Mouse (Mus musculus): ENCODE results near the gene Ugt1a8.

The Ugt1a8 gene

DNA sequence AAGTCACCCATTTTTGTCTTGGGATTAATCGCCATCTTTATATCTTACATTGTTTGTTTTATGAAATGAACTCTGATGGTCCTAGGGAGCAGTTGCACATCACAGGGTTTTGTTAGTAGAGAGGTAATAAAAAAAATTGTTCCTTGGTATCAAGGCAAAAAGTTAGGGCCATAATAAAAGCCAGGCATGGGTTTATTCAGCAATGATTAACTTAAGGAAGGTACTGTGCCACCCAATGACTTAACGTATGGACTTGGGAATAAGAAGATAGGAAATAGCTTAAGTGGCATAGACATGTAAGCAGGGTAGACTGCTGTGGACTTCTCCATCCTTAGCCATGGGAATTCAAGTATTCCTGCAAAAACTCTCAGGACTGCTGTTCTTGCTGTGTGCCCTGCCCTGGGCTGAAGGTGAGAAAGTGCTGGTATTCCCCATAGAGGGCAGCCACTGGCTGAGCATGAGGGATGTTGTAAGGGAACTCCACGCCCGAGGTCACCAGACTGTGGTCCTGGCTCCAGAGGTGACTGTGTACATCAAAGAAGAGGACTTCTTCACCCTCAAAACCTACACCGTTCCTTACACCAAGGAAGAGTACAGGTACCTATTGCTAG, 98.8 kb downstream of the Ugt1a8 start:
- no peak for DNase-seq (ENCODE audit: low read depth, low spot score)

DNA sequence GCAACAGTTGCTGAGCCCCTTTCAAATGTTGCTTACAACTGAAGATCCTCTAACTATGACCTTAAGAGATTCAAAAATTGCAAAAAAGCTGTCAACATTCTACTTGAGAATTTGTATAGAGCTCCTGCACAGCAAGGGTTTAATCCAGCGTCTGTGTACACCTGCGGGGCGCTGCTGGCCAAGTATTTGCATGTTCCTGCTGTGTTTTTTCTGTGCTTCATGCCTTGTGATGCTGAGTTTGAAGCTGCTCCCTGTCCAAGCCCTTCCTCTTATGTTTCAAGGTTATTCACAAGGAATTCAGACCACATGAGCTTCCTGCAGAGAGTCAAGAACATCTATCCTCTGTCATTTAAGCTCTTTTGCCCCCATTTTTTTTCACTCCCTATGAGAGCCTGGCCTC, 104.5 kb downstream of the Ugt1a8 start:
- DNase-seq (ENCODE audit: low read depth, low spot score) = no peak

DNA sequence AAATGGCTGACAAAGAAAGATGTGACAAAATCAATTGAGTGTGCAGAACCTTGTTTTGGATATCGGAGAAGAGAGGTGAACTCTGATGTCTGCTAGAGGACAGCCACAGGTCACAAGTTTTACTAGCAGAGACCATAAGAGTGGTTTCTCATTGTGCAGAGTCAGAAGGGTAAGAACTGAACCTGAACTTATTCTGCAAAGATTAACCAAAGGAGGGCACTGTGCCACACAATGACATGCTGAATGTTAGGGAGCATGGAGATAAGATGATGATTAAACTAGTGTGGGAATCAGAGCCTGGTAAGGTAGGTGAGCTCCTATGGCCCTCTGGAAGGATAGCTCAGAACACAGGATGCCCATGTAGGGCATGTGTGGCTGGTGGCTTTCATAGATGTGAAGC, 108.1 kb downstream of the Ugt1a8 start:
- DNase-seq (ENCODE audit: low read depth, low spot score) = no peak

DNA sequence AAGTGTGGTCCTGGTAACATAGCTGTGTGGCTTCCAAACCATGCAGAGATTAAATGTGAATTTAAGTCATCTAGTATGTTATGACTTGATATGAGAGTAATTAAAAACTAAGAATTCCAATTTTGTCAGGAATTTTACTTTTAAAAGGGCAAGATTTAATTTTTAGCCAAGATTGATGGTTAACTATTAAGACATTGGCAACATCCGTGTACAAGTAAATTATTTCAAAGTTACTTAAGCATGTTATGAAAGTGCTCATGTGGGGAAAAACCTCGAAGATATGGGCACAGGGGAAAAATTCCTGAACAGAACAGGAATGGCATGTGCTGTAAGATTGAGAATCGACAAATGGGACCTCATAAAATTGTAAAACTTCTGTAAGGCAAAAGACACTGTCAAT, 109.8 kb downstream of the Ugt1a8 start:
- no peak for DNase-seq (ENCODE audit: low read depth, low spot score)

DNA sequence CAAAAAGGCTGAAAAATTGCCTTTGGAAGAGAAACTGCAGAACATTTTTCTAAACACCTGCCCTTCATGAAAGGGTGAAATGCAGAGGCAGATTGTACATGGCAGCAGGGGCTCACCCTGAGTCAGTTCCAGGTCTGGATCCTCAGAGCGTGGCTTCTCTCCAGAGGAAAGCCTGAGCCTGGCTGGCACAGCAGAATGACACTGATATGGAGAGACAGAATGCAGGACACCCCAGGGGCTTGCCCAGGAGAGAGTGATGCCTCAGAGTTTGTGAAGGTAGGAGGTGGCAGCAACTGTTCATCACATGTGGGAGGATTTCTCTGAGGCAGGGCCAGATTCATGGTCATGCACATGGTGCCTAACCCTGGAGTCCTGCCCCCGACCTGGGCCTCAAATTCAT, 112.4 kb downstream of the Ugt1a8 start:
- no peak for DNase-seq (ENCODE audit: low read depth, low spot score)

DNA sequence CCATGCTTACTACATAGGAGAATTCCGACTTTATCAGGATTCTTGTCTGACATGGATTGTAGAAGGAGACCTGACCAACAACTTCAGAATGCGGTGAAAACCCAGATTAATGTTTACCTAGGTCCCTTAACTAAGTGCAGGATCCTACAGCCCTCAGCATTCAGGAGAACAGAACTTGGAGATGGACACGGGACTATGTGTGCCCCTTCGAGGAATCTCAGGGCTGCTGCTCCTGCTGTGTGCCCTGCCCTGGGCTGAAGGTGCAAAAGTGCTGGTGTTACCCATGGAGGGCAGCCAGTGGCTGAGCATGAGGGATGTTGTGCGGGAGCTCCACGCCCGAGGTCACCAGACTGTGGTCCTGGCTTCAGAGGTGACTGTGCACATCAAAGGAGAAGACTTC, 112.8 kb downstream of the Ugt1a8 start, which contains the start of gene Ugt1a2:
Gene Ugt1a2, plus strand, starts transcription at position 146 of the 400 bp plus-strand sequence.
- no peak for DNase-seq (ENCODE audit: low read depth, low spot score)

DNA sequence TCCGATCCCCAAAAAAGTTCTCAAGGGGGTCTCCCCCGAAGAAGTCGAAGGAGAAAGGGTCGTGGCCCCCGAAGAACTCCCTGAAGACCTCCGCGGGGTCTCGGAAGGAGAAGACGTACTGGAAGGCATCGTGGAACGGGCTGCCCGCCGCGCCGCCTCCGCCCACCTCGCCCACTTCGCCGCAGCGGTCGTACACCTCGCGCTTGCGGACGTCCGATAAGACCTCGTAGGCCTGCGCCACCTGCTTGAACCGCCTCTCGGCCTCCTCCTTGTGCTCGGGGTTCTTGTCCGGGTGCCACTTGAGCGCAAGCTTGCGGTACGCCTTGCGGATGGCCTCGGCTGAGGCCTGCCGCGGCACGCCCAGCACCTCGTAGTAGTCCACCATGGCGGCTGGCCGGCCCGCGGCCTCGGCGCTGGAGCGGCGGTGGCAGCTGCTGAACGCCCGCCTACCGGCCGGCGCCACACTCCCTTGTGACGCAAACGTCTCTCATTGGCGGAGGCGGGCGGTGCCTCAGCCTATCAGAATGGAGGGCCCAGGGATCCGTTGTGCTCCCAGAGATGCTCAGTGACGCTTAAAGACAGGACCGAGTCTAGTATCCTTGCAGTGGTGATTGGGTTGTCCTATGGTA, 117.8 kb downstream of the Ugt1a8 start, which contains the start of gene Dnajb3:
Gene Dnajb3, minus strand, starts transcription at position 489 of the 629 bp plus-strand sequence.
- DNase-seq (ENCODE audit: low read depth, low spot score) = peak; percentile 80

DNA sequence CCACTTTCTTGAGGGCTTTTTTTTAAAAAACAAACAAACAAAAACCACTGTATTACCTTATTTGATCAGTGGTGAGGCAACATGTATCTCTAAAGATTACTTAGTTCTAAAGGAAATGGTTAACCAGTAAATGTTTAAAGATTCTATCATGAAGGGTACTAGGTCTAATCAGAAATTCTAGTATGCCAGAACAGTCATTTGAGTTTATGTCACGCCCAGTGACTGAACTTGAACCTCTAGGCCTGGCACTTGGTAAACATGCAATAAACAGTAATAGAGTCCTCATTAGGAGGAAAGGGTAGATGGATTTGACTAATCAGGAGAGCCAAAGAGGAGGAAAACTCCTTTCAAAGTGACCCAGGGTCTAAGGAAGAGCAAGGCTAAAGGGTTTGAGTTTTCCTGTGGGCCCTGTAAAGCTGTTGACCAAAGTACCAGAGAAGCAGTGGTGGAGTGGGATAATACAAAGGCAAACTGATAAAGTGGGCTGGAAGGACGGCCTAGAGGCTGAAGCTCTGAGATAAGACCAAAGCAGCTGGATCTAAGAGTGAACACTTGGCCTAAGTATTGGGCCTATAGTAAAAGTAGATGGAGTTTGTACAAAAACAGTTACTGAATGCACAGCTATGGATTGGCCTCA, 119.3 kb downstream of the Ugt1a8 start:
- DNase-seq (ENCODE audit: low read depth, low spot score) = no peak

DNA sequence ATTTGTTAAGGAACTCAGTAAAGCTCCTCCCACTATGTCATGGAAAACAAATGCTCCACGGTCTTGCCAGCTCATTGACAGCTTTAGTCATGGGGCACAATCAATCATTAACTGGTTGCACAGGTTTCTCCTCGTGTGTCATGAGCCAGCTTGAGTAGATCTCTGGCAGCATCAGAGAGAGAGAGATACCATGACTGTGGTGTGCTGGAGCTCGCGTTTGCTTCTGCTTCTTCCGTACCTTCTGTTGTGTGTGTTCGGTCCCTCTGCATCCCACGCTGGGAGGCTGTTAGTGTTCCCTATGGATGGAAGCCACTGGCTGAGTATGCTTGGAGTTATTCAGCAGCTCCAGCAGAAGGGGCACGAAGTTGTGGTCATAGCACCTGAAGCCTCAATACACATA, 124.2 kb downstream of the Ugt1a8 start, which contains the start of gene Ugt1a1:
Gene Ugt1a1, plus strand, starts transcription at position 148 of the 400 bp plus-strand sequence.
- no peak for DNase-seq (ENCODE audit: low read depth, low spot score)

DNA sequence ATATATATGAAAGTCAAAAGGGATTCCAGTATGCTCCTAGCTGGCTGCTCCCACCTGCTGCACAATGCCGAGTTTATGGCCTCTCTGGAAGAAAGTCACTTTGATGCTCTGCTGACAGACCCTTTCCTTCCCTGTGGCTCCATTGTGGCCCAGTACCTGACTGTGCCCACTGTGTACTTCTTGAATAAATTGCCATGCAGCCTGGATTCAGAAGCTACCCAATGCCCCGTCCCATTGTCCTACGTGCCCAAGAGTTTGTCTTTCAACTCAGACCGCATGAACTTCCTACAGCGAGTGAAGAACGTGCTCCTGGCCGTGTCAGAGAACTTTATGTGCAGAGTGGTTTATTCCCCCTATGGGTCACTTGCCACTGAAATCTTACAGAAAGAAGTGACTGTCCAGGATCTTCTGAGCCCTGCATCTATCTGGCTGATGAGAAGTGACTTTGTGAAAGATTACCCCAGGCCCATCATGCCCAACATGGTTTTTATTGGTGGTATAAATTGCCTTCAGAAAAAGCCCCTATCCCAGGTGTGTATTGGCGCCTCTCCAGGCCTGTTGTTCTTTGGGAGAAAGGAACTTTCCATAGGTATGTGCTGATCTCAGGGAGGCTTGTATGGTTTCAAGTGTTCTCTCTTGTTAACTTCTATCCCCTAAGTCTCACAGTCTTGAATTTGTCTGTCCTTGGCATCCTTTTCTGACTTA, 124.9 kb downstream of the Ugt1a8 start:
- no peak for DNase-seq (ENCODE audit: low read depth, low spot score)

DNA sequence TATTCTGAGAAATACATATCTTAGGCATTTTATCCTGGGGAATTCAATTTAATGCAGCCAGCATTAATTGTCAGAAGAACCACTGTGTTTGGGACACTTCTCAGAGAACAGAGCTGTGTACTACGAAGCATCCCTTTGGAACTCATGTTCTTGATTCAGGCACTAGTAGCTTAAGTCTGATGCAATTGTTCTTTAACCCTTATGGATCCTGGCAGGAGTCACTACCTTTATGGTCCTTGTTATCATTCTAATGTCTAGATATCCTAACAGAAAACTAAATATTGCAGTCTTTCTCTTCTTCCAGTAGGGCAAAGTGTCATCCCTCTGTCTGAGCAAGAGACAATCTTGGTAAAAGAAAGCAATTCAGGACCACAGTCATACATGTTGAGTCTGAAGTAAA, 125.4 kb downstream of the Ugt1a8 start:
- DNase-seq (ENCODE audit: low read depth, low spot score) = no peak

DNA sequence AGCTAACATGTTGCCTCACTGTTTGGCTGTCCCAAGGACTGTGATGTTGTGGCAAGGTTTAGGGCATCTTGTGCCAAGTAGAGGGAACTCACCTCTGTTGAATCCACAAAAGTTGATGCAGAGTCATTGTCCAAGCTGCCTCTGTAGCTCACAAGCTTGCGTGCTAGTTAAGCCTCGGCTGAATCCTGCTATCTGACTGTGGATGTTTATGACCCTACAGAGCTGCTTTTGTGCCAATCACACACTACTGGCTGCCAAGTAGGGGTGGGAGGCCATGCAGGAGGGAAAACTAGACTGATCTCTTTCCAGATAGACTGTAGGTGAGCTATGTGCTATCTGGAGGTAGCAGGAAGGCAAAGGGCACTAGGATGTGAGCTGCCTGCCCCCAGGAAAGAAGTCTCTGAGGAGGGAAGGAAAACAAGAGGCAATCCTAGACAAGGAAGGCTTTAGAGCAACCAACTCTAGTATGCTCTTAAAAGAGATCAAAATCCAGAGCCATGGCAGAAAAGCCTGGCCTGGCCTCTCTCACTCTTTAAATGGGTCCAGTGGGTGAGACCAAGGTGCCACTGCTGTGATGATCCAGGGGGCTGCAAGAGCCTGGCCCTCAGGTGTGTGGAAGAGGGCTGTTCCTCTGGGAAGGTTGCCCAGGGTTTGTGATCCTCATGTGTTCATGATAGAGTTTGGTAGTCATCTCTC, 126.3 kb downstream of the Ugt1a8 start:
- no peak for DNase-seq (ENCODE audit: low read depth, low spot score)

DNA sequence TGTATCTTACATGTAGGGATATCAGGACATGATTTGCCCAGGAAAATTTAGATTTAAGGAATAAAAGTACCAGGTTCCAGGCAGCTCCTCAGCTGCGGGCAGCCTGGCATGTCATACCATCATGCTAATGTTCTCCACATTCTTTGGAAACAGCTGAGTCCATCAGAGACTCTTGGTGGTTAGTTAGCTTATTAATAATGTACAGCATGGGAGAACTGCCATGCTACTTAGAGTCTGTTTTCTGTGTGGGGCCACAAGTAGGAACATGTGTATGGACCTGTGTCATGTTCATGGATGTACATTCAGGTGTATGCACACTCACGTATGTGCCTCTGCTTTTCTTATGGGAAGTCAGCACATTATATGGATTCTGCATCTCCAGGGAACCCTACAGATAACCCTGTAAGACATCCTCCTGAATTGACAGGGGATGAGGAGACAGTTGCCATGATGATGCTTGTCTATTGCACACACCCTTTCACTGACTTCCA, 126.9 kb downstream of the Ugt1a8 start:
- DNase-seq (ENCODE audit: low read depth, low spot score) = no peak

DNA sequence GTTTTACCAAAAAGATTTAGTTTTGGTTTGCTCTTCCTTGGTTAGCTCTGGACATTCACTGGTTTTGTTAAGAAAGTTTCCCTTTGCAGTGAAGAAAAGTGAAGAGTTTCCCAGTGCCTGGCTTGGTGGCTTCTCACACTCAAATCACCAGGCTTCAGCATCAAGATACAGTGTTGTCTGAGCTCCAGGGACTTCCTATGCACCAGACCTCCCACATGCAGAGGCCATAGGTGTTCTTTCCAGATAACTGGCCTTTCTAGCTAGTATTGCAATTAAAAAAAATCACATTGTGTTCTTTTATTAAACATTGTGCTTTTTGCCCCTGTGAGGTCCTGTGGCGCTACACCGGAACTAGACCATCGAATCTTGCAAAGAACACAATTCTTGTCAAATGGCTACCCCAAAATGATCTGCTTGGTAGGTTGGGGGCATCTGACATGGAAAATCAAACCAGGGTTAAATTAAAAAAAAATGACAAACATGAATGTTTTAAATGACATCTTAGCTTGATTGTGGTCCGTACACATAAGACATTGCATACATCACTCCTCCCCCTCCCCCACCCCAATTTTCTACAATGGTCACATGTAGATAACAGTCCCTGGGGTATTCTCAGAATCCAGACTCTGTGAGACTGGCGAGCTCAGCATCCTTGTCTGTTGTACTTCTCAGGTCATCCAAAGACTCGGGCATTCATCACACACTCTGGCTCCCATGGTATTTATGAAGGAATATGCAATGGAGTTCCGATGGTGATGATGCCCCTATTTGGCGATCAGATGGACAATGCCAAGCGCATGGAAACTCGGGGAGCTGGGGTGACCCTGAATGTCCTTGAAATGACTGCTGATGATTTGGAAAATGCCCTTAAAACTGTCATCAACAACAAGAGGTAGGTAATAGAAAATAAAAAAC, 128.1 kb downstream of the Ugt1a8 start:
- DNase-seq (ENCODE audit: low read depth, low spot score) = no peak

DNA sequence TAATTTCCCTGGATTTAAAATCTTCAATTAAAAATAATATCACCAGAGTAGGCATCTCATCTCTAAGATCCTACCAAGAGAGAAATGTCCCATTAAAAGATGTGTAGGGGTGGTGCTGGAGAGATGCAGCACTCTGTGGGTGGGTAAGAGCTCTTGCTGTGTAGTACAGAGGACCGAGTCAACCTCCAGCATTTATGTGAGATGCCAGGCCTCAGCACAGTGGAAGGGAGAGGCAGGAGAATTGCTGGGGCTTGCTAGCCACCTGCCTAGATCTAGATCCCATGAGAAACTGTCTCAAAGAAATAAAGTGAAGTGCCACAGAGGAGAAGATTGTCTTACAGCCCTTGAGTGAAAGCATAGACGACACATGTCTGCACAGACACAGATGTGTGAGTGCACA, 128.9 kb downstream of the Ugt1a8 start:
- no peak for DNase-seq (ENCODE audit: low read depth, low spot score)

DNA sequence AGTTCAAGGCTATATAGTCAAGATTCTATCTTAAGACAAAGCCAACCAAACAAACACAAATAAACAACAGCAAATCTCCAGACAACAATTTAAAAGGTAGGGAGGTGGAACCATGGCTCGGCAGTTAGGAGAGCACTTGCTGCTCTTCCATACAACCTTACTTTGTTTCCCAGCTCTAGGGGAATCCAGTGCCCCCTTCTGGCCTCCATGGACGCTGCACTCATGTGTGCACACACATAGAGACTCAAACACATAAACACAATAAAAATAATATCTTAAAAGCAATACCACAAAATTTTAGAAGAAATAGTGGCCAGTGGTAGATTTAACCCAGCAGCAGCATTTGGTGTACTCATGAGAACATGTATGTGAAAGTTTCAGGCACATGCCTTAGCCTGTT, 129.5 kb downstream of the Ugt1a8 start:
- DNase-seq (ENCODE audit: low read depth, low spot score) = no peak

DNA sequence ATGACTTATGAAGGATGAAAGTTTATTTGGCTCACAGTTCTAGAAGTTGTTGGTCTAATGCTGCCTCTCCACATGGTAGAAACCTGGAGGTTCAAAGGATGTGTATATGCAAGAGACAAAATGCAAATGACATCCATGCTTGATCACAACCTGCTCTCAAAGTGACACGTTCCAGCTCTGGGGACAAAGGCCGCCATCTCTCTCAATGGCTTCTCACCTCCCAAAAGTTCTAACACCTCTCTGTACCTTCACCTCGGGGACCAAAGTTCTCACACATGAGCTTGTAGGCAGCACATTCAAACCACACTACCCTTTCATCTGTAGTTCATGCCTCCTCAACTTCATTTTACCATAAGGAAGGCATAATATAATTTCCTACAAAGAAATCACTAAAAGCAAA, 130.0 kb downstream of the Ugt1a8 start:
- DNase-seq (ENCODE audit: low read depth, low spot score) = no peak

DNA sequence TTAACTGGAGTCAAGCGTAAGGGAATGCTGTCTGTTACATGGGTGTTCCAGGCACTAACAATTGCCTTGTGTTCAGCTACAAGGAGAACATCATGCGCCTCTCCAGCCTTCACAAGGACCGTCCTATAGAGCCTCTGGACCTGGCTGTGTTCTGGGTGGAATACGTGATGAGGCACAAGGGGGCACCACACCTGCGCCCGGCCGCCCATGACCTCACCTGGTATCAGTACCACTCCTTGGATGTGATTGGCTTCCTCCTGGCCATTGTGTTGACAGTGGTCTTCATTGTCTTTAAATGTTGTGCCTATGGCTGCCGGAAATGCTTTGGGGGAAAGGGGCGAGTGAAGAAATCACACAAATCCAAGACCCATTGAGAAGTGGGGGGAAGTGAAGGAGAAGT, 130.4 kb downstream of the Ugt1a8 start:
- DNase-seq (ENCODE audit: low read depth, low spot score) = no peak

DNA sequence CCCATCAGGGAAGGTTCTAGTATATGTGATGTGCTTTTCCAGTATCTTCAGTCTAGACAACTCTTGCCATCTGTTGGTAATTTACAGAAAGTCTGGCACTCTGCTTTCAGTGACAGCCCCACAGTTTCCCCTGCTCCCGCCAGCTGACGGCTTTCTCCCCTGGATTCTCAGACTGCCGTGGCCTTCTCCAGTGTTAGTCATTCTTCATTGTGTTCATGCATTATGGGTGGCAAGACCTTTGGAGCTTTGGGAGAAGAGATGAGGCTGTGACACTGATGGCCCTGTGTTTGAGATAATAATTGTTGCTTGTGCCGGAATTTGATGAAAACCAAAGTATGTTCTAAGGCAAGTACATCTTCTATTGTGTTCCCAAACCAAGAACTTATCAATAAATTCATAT, 131.0 kb downstream of the Ugt1a8 start:
- DNase-seq (ENCODE audit: low read depth, low spot score) = no peak

DNA sequence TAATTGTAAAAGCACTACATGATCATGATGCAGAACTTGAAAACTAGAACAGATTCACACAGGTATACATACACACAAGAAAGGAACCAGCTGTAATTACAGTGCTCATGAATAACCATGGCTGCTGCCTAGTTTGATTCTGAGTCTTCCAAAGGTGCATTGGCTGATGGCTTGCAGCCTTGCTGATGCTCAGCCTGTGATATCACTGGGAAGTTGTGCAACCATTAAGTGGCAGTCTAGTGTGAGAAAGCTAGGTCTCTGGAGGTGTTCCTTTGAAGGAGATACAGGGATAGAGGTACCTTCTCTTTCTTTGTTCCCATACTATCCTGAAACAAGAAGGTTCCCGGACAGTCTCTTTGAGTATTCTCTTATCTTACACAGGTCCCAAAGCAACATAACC, 131.4 kb downstream of the Ugt1a8 start:
- no peak for DNase-seq (ENCODE audit: low read depth, low spot score)

DNA sequence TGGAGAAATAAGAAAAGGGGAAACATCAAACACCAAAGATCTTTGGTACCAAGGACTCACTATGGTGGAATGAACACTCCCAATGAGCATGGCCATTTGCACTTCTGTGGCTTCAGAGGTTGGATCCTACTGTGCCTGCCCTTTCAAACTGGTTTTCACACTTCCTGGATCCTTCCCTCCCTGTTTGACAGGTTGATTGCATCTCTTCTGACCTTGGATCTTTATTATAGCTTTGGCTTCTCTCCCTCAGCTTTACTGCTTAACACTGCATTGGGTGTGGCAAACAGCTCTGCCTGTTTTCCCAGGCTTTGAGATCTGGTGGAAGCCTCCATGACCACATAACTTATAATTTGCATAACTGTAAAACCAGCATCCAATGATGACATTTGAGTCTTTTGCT, 132.7 kb downstream of the Ugt1a8 start:
- DNase-seq (ENCODE audit: low read depth, low spot score) = no peak
